Mouse (Mus musculus): ENCODE data around the gene Anapc4. TPM values are rescaled to one million over a fixed set of nuclear protein-coding genes. Genes with fewer than 3 reads are reported as not detected.
A peak's percentile ranks its signal among the peaks of the same experiment; 100 is the strongest.

Anapc4 gene
- 17.6 and 18.1 TPM in 2 replicates for polyA plus RNA-seq (2015; fragmentation: Nextera tagmentation; extraction: Ambion mirVana)

- Histone ChIP-seq H3K9me3 (ENCODE audit: low read length) (no peaks in the 10 kb centered on the region), H3K27me3 (ENCODE audit: insufficient read depth, low read length) (no peaks in the 10 kb centered on the region), H3K4me2 (ENCODE audit: low read depth, low read length) (peak within 1 kb of the TSS; percentile 82), H3K27ac (ENCODE audit: low read depth) (peak within 1 kb of the TSS; percentile 84), H3K4me1 (ENCODE audit: insufficient read depth) (peaks cover 17% of the 10 kb centered on the region), H3K4me3 (ENCODE audit: low read depth, low read length) (peak within 1 kb of the TSS; percentile 62), H3K36me3 (replicated peaks; ENCODE audit: insufficient read depth, low read length) (peaks cover 13% of the 10 kb centered on the region), H3K9ac (replicated peaks) (peak within 1 kb of the TSS; percentile 73)
- DNase-seq (peak; percentile 100), ATAC-seq (peak; percentile 99)
- WGBS (ENCODE audit: insufficient replicate concordance), result under 1% methylated on average over 45 of the region's 50 CpGs
- TF ChIP-seq EP300 (IDR thresholded peaks at IDR 0.05; ENCODE audit: low read depth) (peak; percentile 11; the same call in 1 of the 2 replicates), CTCF (IDR thresholded peaks at IDR 0.05; ENCODE audit: low read depth) (no peak)
These were observed at the start of gene Anapc4 for GRCm38 (mm10) chr5:52833761-52834274. Gene Anapc4 (plus strand): TSS chr5:52834012.

GRCm38 (mm10) chr5:52786556-52787322, 47.1 kb upstream of the Anapc4 start:
- TF ChIP-seq CTCF (IDR thresholded peaks at IDR 0.05; ENCODE audit: low read depth) (no peak), EP300 (IDR thresholded peaks at IDR 0.05; ENCODE audit: low read depth) (no peak)

GRCm38 (mm10) chr5:52793230-52793629, 40.6 kb upstream of the Anapc4 start:
- 69% methylated on average over 9 of the region's 9 CpGs for WGBS (ENCODE audit: insufficient replicate concordance)
- no peak for DNase-seq
- TF ChIP-seq EP300 (IDR thresholded peaks at IDR 0.05; ENCODE audit: low read depth) (no peak), CTCF (IDR thresholded peaks at IDR 0.05; ENCODE audit: low read depth) (no peak)
- Histone ChIP-seq H3K9me3 (ENCODE audit: low read length) (no peaks in the 10 kb centered on the region), H3K27me3 (ENCODE audit: insufficient read depth, low read length) (no peaks in the 10 kb centered on the region), H3K9ac (replicated peaks) (no peak overlapping the region), H3K4me1 (ENCODE audit: insufficient read depth) (no peaks in the 10 kb centered on the region), H3K27ac (ENCODE audit: low read depth) (no peak overlapping the region), H3K4me3 (ENCODE audit: low read depth, low read length) (no peak overlapping the region), H3K4me2 (ENCODE audit: low read depth, low read length) (no peak overlapping the region), H3K36me3 (replicated peaks; ENCODE audit: insufficient read depth, low read length) (peaks cover 21% of the 10 kb centered on the region)
- no peak for ATAC-seq

More at GRCm38 (mm10) chr5:52786556-52787322, 47.1 kb upstream of the Anapc4 start:
- H3K36me3 ChIP-seq (replicated peaks; ENCODE audit: insufficient read depth, low read length), result 0 out of 2 replicates have a peak, but pooled peaks cover 2% of the 10 kb centered on the region
- H3K9me3 ChIP-seq (ENCODE audit: low read length), result no peaks in the 10 kb centered on the region
- no peaks in the 10 kb centered on the region for H3K27me3 ChIP-seq (ENCODE audit: insufficient read depth, low read length)
- H3K4me3 ChIP-seq (ENCODE audit: low read depth, low read length), result no peak overlapping the region
- H3K9ac ChIP-seq (replicated peaks), result no peak overlapping the region
- DNase-seq (no peak), ATAC-seq (no peak)
- no peak overlapping the region for H3K27ac ChIP-seq (ENCODE audit: low read depth)
- H3K4me1 ChIP-seq (ENCODE audit: insufficient read depth), result peaks cover 3% of the 10 kb centered on the region
- 49% methylated on average over 7 of the region's 7 CpGs for WGBS (ENCODE audit: insufficient replicate concordance)
- H3K4me2 ChIP-seq (ENCODE audit: low read depth, low read length), result no peak overlapping the region

GRCm38 (mm10) chr5:52794109-52794508, 39.7 kb upstream of the Anapc4 start:
- ATAC-seq (no peak), DNase-seq (no peak)
- TF ChIP-seq EP300 (IDR thresholded peaks at IDR 0.05; ENCODE audit: low read depth) (no peak), CTCF (IDR thresholded peaks at IDR 0.05; ENCODE audit: low read depth) (no peak)
- no peaks in the 10 kb centered on the region for H3K27me3 ChIP-seq (ENCODE audit: insufficient read depth, low read length)
- no peak overlapping the region for H3K27ac ChIP-seq (ENCODE audit: low read depth)
- H3K9me3 ChIP-seq (ENCODE audit: low read length), result no peaks in the 10 kb centered on the region
- H3K4me2 ChIP-seq (ENCODE audit: low read depth, low read length), result no peak overlapping the region
- H3K9ac ChIP-seq (replicated peaks), result no peak overlapping the region
- no peak overlapping the region for H3K4me3 ChIP-seq (ENCODE audit: low read depth, low read length)
- H3K4me1 ChIP-seq (ENCODE audit: insufficient read depth), result no peaks in the 10 kb centered on the region
- H3K36me3 ChIP-seq (replicated peaks; ENCODE audit: insufficient read depth, low read length), result peaks cover 21% of the 10 kb centered on the region
- 82% methylated on average over 9 of the region's 9 CpGs for WGBS (ENCODE audit: insufficient replicate concordance)

- H3K27ac ChIP-seq (ENCODE audit: low read depth), result no peak overlapping the region
- peaks cover 21% of the 10 kb centered on the region for H3K36me3 ChIP-seq (replicated peaks; ENCODE audit: insufficient read depth, low read length)
- H3K9ac ChIP-seq (replicated peaks), result no peak overlapping the region
- no peak overlapping the region for H3K4me3 ChIP-seq (ENCODE audit: low read depth, low read length)
- DNase-seq (no peak), ATAC-seq (no peak)
- no peaks in the 10 kb centered on the region for H3K27me3 ChIP-seq (ENCODE audit: insufficient read depth, low read length)
- H3K4me2 ChIP-seq (ENCODE audit: low read depth, low read length), result no peak overlapping the region
- 89% methylated on average over 12 of the region's 12 CpGs for WGBS (ENCODE audit: insufficient replicate concordance)
- TF ChIP-seq CTCF (IDR thresholded peaks at IDR 0.05; ENCODE audit: low read depth) (no peak), EP300 (IDR thresholded peaks at IDR 0.05; ENCODE audit: low read depth) (no peak)
- no peaks in the 10 kb centered on the region for H3K4me1 ChIP-seq (ENCODE audit: insufficient read depth)
- H3K9me3 ChIP-seq (ENCODE audit: low read length), result no peaks in the 10 kb centered on the region
These were observed 34.4 kb upstream of the Anapc4 start for GRCm38 (mm10) chr5:52799274-52799985.

- peaks cover 15% of the 10 kb centered on the region; the same call in 1 of the 2 replicates for H3K36me3 ChIP-seq (replicated peaks; ENCODE audit: insufficient read depth, low read length)
- H3K4me1 ChIP-seq (ENCODE audit: insufficient read depth), result no peaks in the 10 kb centered on the region
- WGBS (ENCODE audit: insufficient replicate concordance), result 73% methylated on average over 4 of the region's 4 CpGs
- no peak for DNase-seq
- H3K9ac ChIP-seq (replicated peaks), result no peak overlapping the region
- H3K4me3 ChIP-seq (ENCODE audit: low read depth, low read length), result no peak overlapping the region
- no peaks in the 10 kb centered on the region for H3K27me3 ChIP-seq (ENCODE audit: insufficient read depth, low read length)
- H3K9me3 ChIP-seq (ENCODE audit: low read length), result no peaks in the 10 kb centered on the region
- ATAC-seq, result no peak
- H3K4me2 ChIP-seq (ENCODE audit: low read depth, low read length), result no peak overlapping the region
- TF ChIP-seq CTCF (IDR thresholded peaks at IDR 0.05; ENCODE audit: low read depth), result no peak
- TF ChIP-seq EP300 (IDR thresholded peaks at IDR 0.05; ENCODE audit: low read depth), result no peak
- H3K27ac ChIP-seq (ENCODE audit: low read depth), result no peak overlapping the region
These were observed 28.0 kb upstream of the Anapc4 start for GRCm38 (mm10) chr5:52805801-52806200.

Data from liver, postnatal 0 days (tissue).